Mouse (Mus musculus): Measurements from ENCODE around the gene Zfp467.

The Zfp467 gene

DNA sequence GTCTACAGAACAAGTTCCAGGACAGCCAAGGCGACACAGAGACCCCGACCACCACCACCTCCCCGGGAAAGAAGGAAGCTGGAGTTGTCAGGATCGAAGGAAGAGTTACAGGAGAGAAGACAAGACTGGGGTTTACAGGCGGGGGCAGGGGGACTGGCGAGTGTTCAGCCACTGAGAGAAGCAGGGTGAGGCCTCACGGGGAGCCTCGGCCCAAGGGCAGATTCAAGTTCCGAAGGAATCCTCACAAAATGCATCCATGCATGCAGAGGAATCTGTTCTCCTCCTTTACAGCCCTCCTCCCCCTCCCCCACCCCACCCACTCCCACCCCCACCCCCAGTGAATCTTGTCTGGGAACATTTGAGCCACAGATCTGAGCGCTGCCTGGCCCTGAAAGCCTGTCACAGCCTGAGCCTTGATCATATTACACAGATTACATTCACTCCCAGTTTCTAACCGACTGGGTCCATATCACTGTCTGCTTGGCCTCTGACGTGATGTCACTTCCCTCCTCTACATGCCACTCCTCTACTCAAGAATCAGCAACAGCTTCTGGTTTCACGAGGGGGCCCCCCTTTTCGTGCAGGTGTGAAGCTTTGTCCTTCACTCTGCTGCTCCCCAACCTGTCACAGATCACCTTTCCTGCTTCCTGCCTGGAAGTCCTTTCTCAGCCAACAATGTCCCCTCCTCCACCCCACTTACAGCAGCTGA lies 5.2 kb downstream of the Zfp467 start:
- DNase-seq (ENCODE audit: low read depth, low spot score): no peak

DNA sequence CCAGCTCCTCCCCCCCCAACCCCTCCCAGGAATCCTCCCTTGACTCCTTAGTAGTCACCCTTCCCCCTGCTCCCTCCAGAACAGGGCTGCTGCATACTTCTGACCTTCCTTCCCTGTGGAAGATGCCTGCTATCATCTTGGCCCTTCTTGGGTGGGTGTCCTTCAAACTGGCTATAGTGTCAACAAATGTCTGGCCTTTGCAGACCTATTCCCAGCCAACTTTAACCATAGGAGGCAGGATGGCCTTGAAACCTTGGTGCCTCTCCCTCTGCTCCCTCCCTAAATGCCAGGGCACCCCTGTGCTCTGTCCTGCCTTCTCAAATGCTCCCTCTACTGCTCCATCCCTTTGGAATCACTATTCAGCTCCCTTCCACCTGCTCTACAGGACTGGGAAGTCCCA lies 6.0 kb downstream of the Zfp467 start:
- DNase-seq (ENCODE audit: low read depth, low spot score): no peak

DNA sequence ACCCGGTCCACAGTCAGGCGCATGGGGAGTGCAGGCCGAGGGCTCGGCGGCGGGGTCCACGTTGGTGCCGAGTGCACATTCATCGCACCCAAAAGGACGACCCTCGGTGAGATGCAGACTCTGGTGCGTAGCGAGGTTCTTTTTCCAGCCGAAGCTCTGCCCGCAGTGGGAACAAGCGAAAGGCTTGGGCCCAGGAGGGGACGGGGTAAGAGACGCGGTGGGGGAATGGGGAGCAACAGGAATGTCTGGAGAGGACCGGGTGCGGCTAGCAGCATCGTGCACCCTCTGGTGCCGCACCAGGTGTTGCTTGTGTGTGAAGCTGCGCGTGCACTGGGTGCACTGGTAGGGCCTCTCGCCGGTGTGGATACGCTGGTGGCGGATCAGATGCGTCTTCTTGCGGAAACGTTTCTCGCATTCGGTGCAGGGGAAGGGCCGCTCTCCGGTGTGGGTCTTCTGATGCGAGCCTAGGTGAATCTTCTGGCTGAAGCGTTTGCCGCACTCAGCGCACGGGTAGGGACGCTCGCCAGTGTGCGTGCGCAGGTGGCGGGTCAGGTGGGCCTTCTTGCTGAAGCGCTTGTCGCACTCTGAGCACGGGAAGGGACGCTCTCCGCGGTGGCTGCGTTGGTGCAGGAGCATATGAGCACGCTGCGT lies 7.0 kb downstream of the Zfp467 start:
- no peak for DNase-seq (ENCODE audit: low read depth, low spot score)

DNA sequence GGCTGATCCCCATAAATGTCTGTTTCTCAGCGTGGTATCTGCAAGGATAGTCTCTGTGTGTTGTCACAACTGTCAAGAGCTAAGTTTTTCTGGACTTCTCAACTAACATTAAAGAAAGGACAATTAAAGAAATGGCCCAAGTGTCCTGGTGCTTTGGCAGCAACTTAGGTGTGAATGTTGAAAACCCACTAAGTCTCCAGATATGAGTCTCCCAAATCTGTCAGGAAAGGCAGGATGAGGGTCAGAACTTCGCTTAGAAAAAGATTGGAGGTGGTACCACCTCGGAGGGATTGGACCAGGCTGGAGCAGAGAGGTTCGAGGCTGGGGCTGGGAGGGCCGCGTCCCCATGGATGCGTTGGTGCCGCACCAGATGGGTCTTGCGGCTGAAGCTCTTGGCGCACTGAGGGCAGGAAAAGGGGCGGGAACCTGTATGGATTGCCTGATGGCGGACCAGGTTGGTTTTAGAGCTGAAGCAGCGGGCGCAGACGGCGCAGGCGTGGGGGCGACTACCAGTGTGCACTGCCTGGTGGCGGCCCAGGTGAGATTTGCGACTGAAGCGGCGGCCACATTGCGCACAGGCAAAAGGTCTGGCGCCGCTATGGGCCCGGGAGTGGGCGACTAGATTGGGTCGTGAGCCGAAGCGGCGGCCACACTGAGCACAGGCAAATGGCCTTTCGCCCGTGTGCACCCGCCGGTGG lies 7.8 kb downstream of the Zfp467 start:
- no peak for DNase-seq (ENCODE audit: low read depth, low spot score)

DNA sequence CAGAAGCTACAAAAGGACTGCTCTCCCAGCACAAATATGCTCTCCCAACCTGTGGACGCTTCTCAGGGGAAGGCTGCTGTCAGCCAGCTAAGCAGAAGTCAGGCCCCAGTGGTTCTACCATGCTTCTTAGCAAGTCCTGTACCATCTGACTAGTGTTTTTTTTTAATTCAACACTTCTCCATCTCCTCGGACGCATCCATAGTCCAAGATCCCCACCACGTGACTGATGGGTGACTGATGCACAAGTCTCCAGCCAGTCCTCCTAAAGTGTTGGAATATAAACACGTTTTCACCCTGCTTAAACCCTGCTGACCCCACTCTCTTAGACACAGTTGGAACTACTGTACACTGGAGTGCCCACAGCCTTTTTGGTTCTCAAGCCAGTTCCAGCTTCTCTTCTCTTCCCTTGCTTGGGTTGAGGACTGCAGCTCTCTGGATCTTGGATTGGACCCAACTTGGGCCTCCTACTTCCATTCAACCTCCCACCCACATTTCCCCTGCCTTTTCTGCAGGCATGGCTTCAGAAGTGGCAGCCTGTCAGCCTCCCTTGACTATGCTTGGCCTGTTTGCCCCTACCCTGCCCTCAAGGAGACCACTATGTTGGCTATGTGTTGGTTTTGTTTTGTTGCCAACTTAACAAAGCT lies 9.8 kb downstream of the Zfp467 start:
- peak; percentile 43 for DNase-seq (ENCODE audit: low read depth, low spot score)

DNA sequence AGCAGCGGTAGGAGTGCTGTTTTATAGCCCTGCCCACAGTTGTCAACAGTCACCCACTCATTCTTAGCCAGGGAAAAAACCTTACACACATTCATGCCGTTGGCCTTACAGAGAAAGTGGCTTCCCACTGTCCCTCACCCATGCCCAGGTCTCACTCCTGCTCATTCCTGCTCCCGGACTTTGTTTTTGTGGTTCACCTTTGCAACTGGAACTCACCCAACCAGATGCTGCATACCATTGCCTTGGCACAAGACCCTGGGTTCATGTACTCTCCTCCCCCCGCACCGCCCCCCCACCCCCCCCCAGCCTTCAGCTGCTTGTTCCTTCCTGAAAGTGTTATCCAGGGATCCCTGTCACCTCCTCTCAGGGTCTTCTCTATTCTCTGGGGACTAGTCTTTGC lies 10.5 kb downstream of the Zfp467 start:
- DNase-seq (ENCODE audit: low read depth, low spot score): no peak

DNA sequence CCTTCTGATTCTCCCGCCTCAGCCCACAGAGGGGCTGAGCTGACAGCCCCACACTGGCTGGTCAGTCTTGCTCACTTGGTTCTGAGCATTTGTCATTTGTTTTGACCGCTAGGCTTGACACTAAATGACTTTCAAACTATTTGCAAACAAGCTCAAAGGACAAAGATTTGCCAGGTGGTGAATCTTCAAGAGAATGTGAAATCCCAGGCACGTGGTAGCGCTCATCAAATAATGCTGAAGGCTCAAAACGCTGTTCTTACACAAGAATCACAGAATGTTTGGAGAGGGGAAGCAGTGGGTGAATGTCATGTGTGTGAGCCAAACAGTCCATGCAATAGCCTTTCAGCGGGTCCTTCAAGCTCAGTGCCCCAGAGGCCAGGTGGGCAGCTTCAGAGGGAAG lies 11.0 kb downstream of the Zfp467 start:
- no peak for DNase-seq (ENCODE audit: low read depth, low spot score)

DNA sequence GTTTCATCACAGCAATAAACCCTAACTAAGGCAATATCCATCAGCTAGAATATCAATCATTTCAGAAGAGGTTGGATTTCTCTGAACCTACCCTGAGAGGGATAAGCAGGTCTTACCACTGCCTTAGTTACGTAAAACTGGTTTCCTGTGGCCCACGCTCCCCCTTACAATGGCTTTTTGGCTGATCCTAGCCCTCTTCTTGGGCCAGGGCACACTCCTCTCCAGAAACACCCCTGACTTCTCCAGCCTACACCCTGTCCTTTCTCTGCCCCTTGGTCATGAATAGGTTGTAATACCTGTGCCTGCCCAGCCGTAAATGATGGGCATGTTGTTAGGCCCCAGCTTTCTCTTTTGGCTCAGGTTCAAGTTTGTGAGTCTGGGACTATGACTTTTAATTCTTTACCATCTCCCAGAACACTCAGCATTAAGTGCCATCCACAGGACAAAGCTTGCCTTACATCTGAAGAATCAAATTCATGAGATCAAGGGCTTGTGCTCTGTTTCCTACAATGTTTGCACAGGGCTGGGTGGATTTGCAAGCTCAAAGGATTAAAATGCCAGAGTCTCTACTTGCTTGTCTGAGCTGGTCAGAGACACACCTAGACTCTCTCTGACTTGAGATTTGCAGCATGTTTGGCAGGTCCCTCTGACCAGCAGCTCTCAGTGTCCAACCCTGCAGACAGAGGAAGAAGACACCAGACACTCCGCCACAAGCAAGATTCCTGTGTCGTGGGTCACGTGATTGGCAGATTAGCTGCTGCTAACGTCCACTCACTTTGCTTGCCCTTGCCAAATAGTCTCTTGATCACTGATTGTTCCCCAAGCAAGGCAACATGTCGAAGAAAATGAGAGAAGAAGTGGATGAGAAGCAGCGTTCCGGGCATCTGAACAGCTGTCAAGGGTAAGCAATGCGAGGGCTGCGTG lies 12.5 kb downstream of the Zfp467 start:
- DNase-seq (ENCODE audit: low read depth, low spot score): peak; percentile 42

DNA sequence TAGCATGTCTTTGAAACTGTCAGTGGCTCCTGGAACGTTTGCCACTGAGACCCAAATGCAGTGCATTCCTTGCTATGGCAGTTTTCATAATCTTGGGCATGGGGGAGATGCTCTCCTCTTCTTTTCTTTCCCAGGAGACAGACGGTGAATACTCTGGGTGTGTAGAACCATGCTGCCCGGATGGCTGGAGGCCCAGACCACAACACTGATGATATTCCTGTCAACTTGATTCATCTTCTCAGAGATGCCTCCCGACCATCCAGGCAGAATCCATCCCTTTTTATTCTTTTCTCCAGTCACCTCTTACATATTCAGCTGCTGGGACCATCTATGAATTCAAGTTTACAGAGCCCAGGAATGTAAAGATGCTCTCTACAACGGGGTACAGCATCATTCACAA lies 14.9 kb downstream of the Zfp467 start:
- DNase-seq (ENCODE audit: low read depth, low spot score): peak; percentile 40

DNA sequence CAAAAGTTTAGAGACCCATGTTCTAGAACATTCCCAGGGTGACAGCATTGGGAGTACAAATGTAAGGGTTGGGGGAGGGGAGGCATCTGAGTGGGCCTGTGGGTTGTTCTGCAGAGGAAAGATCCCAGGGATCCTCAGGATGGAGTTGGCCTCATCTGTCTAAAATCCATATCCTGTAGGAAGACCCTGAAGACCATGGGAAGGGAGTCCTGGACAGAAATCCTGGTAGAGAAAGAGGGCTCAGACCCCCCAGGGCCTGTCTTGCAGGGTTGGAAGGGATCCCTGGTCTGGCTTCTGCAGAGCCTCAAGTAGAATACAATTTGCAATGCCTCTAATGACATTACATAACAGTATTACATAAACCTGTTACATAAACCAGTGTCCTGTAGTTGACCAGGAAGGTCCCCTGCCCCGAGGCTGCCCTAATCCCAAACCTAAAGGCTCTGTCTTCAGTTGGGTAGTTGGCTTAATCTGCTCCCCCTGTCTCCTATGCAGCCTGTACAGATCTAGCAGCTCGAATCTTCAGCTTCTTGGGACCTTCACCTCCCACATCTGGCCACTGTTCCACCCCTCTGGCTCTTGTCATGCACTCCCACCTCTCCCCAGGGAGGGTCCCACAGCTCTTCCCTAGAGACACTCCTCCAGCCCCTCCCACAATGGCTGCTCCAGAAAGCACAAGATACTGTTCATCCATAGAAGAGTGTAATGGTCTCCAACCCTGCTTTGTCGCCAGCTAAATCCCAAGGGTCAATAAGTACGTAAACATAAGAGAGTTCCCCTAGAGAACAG lies 16.7 kb downstream of the Zfp467 start:
- DNase-seq (ENCODE audit: low read depth, low spot score): peak; percentile 53

DNA sequence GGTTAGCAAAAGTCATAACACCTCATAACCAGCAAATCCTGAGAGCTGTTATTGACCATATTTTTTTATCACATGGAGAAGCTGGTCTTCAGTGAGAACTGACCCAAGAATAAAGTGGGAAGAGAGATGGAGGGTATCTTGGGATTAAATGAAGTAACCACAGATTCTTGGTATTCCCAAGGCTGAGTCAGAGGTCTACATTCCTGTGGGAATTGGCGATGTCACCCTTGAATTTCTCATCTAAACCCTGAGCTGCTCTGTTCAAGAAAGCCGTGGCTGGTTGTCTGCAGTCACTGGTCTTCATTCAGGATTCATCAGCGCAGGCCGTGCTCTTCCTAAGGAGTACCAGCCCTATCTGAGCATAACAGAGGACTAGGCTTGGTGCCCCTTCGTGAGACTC lies 18.7 kb downstream of the Zfp467 start:
- no peak for DNase-seq (ENCODE audit: low read depth, low spot score)

DNA sequence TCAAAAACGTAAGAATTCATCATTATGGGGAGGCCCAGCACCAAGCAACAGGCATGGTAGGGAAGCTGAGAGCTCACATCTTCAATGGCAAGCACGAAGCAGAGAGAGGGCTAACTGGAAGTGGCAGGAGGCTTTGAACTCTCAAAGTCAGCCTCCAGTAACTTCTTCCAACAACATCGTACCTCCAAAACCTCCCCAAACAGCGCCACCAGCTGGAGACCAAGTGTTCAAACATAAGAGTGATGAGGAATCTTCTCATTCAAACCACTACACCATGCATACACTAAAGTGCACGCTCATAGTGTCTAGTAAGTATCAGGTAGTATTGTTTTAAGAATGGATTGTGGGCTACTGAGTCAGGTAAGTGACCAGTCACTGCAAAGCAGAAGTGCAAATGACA lies 21.6 kb downstream of the Zfp467 start:
- no peak for DNase-seq (ENCODE audit: low read depth, low spot score)

DNA sequence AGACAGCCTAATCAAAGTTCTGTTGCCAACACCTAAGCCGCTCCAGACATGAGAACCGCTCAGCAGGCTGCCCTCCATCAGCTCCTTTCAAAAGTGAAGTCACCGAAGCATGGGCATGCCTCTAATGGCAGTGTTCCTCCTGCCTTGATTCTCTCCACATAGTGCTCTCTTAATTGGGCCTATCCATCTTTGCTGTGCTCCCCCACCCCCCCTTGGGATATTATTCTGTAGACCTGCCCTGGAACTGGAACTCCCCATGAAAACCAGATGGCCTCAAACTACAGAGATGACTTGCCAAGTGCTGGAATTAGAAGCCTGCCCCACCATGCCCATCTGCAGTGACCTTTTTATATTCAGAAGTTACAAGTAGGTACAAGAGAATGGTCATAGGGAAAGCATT lies 22.3 kb downstream of the Zfp467 start:
- peak; percentile 94 for DNase-seq (ENCODE audit: low read depth, low spot score)

DNA sequence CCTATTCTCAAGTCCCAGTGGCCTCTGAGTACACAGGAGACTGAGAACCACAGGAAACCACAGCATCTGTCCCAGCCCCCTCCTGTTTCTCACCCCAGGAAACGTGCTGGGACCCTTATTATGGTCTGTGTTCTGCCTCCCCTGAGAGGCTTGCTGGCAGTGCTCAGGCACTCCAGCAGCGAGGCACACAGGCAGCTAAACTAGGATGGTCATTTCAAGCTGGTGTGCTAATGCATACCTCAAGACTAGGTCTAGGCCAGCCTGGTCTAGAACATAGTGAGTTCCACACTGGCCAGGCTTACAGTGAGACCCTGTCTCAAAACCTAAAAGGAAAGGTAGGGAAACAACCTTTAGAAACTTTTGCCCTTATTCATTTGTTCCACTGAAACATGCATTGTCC lies 25.0 kb downstream of the Zfp467 start:
- DNase-seq (ENCODE audit: low read depth, low spot score): no peak

DNA sequence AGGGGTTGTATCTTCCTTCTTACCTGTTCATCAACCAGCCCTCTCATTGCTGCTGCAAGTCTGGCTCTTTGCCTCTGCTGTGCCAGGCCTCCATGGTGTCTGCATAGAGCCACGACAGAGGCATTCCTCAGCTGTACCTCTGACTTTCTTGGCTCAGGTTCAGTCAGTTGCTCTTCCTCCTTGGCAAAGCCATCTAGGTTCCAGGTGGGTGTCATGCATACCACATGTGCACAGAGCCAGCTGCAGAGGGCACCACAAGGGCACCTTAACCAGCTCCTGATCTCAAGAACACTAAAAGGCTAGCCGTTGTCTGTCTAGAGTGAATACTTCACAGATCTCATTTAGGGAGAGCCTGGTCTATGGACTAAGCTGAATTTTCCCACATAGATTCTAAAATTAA lies 29.1 kb downstream of the Zfp467 start:
- DNase-seq (ENCODE audit: low read depth, low spot score): no peak

DNA sequence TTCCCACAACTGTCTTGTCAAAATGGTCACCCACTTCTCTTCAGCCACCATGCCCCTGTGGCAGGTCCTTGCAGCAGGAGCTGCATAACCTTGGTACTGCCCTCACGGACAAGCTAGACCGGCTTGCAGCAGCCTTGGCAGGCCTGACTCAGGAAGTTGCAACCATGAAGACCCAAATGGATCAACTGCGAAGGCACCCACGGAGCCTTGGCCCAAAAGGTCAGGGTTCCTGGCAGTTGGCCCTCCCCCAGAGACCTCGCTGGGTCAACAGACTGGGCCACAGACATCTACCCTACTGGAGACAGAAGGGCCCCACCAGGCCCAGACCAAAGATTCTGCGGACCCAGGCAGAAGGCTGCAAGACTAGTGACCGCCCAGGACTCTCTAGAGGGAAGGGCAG lies 30.0 kb downstream of the Zfp467 start:
- no peak for DNase-seq (ENCODE audit: low read depth, low spot score)

DNA sequence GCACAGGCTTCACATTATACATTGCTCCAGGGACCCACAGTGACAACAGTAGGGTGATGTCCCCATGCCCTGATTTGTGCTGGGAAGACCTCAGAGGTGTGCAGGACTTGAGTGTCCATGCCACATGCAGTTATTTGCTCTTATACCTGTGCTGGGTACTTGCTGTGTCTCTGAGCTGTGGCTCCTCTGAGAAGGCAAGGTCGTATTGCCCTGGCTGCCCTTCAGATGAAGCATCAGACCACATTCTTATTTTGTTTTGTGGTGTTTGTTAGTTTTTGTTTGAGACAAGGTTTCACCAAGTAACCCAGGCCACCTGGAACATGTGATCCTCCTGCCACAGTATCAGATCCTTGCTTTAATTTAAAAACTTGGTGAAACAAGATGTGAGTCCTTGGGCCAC lies 30.7 kb downstream of the Zfp467 start:
- DNase-seq (ENCODE audit: low read depth, low spot score): no peak

DNA sequence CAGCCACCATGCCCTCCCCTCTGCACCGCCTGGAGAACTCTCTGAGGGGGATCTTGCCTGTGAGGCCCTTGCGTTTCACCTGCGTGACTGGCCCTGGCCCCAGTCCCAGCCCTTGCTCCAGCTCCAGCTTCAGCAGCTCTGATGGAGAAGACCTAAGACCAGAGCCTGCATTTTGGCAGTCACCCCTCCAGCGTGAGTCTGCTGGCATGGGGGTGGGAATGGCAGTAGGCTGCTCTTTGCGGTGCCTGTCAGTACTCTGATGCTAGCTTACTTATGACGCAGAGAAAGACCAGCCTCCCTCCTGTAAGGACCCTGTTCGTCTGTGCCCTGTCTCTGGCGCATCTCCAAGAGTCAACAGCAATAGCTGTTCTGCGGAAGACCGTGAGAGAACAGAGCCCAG lies 32.5 kb downstream of the Zfp467 start:
- DNase-seq (ENCODE audit: low read depth, low spot score): peak; percentile 55

DNA sequence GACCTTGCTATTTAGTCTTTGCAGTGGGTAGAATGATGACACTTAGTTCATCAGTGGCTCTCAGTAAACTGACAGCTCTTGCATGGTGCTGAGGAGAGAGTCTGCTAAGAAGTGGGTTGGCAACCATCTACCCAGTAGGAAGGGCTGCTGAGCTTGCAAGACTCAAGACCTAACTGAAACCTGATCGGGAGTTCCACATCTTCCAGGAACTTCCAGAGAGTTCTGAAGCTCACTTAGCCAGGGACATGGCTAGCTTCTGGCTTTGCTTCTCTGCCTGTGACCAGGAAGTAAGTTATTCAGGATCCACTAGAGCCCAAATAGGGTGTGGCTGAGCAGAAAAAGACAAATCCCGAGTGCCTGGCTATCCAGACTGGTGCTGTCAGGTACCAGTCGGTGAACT lies 33.0 kb downstream of the Zfp467 start:
- peak; percentile 39 for DNase-seq (ENCODE audit: low read depth, low spot score)

DNA sequence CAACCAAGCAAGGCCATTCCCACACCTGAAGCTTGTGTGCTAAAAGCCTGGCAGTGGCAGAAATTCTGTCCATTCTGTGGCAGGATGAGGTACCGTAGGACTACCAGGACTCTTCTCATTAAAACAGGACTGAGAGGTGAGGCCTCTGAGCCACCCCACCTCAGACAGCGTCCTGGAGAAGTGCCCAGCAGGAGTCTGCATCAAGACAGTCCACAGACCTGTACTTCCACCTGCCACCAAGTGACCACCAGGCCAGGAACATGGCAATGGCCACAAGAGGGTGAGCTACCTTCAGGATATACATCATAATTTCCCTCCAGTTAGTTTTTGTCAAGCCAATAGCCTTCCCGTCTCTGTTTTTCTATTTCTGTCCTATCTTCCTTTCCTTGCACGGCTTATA lies 33.5 kb downstream of the Zfp467 start:
- peak; percentile 51 for DNase-seq (ENCODE audit: low read depth, low spot score)

Data from brain, adult 2 months (tissue).